Mouse (Mus musculus): ENCODE results near the gene Timm8b.
"Not testable (repeated sequence)": the region's sequence is repeated elsewhere in the genome, so short reads cannot be mapped to it uniquely, and the experiment has no call there.

Timm8b gene

DNA sequence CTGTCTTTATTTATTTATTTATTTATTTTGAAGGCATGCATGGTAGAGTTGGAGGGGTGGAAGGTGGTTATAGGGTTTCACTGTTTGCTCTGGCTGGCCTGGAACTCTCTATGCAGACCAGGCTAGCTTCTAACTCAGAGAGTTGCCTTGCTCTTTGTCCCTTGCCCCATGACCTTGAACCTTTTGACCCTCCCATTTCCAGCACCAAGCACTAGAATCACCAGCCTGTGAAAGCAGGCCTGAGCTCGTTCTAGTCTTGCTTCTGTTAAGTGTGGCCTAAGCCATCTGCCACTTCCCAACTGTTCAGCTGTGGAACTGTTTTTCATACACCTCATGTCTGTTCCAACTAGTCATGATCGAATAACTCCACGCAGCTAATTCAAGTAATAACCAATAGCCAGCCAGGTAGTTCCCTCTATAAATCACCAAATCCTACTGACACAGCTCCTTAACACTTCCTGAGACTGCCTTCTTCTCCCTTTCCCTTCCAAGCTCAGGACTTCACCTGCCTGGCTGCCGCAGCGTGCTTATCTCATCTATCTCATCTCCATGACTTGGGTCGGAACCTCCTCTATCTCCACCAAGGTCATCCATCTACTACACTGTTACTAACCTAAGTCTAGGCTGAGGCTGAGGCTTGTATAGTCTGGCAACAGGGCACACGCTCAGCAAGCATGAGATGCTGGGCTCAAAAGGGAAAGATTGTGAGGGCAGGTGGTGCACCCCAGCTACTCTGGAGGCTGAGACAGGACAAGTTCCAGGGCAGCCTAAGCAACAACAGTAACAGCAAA lies 1.5 kb upstream of the Timm8b start:
- no peak for DNase-seq (ENCODE audit: low read depth)

GRCm38 (mm10) chr9:50603998-50604324 lies 251 bp downstream of the Timm8b start:
- DNase-seq (ENCODE audit: low read depth) = no peak

DNA sequence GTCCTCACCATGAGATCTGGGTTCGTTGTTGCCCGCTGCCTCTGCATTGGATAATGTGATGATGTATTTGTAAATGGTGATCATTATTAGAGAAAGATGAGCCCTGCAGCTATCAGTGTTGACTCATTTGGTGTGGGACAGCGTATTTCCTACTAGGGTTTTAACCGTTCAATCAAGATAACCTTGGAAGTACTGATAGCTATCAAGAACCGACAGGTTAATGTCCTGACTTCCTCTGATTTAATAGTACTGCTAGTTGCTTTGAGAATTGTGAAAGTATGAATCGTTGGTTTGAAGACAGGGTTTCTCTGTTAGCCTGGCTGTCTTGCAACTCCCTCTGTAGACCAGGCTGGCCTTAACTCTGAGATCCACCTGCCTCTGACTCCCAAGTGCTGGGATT lies 628 bp downstream of the Timm8b start:
- no peak for DNase-seq (ENCODE audit: low read depth)

DNA sequence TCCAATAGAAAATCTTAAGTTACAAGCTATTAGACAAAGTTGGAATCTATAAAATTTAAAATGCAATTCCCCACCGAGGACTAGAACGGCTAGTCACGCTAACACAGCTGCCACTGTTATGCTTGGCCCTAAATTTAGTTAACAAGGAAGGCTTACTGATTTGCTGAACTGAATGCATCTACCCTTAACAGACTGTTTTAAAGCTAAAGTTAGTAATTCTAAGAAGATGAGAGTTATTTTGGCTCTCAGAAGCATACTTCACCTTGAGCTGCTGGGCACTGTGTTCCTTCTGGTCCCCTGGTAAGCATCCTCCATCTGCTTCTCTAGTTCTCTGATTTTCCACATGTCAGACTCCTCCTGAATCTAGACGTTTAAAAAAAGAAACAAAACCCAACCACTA lies 8.4 kb downstream of the Timm8b start:
- DNase-seq (ENCODE audit: low read depth) = no peak

DNA sequence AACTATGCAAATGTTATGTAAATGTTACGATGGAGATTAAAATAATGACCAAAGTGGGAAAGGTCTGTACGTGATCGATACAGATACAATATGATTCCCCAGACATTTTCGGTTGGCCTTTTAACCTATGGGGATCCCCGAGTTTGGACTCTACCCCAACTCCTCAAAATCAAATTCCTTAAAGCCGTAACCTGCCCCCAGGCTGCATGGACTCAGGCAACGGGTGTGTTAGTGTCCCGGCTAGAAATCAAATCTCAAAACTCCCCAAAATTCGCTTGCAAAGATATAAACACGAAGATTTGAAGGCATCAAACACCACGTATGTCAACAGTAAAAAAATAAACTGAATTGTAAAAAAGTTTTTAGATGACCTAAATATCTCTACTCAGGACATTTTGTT lies 12.5 kb downstream of the Timm8b start:
- no peak for DNase-seq (ENCODE audit: low read depth)

GRCm38 (mm10) chr9:50616766-50617603 lies 13.3 kb downstream of the Timm8b start, which contains the start of the genes Pih1d2 and Nkapd1:
TSS of gene Pih1d2 (plus strand) at chr9:50617321.
TSS of gene Nkapd1 (minus strand) at chr9:50617464.
- DNase-seq (ENCODE audit: low read depth) = peak; percentile 88

GRCm38 (mm10) chr9:50617794-50618330 lies 14.2 kb downstream of the Timm8b start:
- no peak for DNase-seq (ENCODE audit: low read depth)

GRCm38 (mm10) chr9:50630903-50631302 lies 27.2 kb downstream of the Timm8b start:
- DNase-seq (ENCODE audit: low read depth) = not testable (repeated sequence)

GRCm38 (mm10) chr9:50632016-50632688 lies 28.4 kb downstream of the Timm8b start:
- no peak for DNase-seq (ENCODE audit: low read depth)

DNA sequence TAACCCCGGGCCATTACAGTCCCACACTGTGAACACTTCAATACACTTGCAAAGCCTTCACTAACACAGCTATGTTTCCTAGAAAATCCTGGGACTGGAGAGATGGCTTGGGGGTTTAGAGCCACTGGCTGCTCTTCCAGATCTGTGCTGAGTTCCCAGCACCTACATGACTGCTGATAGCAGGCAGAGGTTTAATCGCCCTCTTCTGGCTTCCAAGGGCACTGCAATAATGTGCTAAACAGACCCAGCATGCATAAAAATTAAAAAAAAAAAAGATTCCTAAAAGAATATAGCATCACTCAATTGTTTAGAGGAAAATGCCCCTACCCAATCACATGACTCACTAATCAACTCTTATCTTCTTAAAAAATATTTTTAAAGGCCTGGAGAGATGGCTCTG lies 29.3 kb downstream of the Timm8b start:
- peak; percentile 30 for DNase-seq (ENCODE audit: low read depth)

DNA sequence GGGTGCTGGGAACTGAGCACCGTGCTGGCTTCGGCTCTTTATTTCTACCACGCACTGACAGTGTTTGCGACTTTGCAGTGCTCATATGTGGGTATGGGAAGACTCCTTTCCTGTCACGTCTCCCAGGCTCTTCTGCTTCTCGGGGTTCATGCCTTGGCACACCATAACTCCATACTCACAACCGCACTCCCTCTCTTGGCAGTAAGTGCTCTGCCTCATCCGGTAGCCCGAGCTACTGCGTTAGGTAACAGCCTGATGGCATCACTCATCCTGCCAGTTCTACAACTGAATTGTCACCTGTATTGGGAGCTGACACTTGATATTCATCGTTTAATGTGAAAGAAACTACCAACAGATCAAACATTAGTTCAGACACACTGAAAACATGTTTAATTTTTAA lies 30.6 kb downstream of the Timm8b start:
- no peak for DNase-seq (ENCODE audit: low read depth)

DNA sequence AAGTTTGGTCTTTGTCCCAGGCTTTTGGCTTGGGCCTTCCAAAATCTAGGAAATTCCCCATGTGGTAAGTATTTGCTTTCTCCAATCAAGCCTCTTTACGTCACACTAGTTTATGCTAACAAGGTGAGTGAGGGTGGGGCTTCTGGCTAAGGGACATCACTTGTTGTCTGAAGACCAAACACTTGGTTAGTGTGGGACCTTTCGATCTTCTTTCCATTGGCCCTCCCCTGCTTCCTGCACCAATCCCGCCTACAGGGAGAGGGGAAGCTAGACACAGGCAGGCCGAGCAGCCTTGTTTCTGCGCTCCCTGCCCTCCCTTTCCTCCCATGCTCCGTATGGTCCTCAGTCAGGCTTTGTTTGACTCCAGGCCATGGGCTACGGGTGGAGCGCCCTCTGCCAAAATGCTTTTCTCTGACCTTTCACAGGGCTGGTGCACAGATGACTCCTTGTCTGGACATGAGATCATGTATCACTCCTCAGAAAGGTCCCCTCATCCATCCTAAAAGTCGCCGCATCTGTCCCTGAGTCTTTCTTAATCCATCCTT lies 43.2 kb downstream of the Timm8b start:
- DNase-seq (ENCODE audit: low read depth) = no peak

DNA sequence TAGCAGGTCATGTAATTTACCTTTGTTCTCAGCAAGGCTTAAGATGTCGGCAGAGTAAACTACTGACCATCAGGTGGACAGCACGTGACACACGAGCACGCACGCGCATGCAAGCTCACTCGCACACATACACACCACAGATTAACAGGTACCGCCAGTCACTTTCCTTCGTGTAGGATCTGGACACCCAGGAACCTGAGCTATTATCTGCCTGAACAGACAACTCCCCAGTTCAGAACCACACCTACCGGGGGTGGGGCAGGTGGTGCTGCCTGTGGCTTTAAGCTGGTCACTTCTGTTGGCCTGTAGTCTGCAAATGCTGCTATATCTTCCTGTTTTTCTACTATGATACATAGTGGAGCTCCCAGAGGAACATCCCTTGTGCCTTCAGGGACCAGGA lies 46.8 kb downstream of the Timm8b start:
- DNase-seq (ENCODE audit: low read depth) = peak; percentile 54
